Mouse (Mus musculus) cerebellum, adult 11 months (tissue): ENCODE measurements at regions not wholly inside any gene's neighbourhood (a gene's known extent, or its start where the extent isn't known, plus 50 kb on each side); places are given as distances from the start of the nearest gene placed in this dataset.

Source experiments
- DNase-seq: peaks from one replicate; pipeline ENCODE4 v3.0.0; 2022

DNA sequence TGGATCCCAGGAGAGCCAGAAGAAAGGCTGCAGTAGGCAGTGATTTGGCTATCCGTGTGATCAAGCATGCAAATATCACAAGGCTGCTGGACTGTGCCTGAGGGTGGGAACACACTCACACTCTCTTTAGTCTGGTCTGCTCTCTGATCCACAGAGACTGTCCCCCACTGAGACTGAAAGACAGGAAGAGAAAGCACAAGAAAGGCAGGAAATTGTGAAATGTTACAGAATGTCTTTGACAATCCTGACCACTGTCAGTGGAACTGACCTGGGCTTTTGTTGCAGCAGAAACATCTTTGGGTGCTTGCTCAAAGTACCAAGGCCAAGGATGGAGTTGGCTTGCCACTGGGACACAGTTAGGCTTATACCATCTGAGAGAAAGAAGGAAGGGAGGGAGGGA is 52.3 kb upstream of the Gpd2 start:
- no peak for DNase-seq

DNA sequence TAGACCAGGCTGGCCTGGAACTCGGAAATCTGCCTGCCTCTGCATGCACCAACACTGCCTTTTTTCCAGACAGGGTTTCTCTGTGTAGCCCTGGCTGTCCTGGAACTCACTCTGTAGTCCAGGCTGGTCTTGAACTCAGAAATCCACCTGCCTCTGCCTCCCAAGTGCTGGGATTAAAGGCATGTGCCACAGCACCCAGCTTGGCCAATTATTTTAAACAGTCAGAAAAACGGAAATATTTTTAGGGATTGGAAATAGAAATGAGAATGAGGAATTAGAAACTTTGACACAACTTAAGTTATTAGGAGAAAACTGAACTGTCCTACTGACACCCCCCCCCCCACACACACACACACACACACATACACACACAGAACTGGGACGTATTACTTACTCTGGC is 54.3 kb upstream of the Gpd2 start:
- DNase-seq: peak; percentile 7

DNA sequence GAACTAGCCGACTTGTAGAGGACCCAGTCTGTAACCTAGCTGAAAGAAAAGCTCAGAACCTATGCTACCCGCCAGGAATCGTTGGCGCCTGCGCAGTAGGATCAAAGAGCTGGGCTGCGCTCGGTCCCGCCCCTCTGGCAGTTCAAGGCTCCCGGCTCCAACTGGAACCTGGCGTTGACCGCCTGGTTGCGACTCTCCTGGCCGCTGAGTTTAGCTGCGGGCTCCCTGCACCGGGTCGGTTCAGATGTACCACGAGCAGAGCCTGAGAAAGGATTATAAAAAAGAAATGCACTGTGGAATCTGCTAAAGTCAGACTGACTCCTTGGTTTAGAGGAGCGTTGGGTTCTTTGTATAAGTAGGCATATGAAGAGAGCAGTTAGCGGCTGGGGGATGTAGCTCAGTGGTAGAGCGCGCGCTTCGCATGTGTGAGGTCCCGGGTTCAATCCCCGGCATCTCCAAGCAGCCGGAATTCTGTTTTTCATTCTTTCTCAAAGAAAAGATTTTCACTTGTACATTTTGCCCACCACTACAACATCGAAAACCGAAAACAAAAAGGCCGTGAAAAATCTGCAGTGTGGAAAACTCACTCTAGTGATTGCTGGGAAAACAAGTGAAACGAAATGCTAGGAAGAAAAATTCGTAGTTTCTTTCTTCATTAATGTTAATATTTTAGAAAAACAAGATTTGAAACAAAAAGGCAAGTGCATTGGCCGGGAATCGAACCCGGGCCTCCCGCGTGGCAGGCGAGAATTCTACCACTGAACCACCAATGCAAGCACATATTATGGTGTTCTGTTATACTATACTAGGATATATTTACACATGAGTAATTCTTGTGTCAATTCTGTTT is 55.5 kb upstream of the Gpd2 start:
- peak; percentile 98 for DNase-seq

DNA sequence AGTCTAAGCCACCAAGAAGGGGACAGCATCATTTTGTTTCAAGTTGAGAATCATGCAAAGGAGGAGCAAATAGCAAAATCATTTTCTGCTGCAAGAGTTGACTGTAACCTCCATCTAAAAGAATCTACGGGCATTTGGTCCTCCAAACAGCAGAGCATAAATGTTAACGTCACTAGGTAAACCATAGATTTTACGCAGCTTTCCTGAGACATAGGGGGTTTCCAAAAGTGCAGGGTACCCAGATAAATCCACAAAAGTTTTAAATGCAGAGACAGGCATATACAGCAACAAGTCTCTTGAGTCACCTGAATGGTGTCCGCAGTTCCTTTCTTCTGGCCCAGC is 56.1 kb upstream of the Gpd2 start:
- DNase-seq: no peak

DNA sequence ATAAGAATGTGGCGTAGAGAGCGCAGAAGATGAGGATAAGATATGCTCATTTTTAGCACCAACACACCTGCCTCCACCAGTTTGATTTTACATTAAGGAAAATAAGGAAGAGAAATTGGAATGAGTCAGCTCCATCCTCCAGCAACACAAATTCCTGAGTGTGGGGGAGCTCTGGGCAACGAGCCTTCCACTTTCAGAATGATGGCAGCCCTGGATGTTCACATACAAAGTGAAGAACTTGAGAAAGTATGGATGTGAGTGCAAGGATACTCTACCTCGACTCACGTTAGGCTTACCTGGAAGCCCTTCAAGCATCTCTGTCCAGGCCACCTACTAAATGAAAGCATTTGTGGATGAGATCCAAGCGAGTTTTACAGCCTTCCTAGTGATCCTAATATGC is 54.3 kb upstream of the Nr4a2 start:
- DNase-seq: no peak

DNA sequence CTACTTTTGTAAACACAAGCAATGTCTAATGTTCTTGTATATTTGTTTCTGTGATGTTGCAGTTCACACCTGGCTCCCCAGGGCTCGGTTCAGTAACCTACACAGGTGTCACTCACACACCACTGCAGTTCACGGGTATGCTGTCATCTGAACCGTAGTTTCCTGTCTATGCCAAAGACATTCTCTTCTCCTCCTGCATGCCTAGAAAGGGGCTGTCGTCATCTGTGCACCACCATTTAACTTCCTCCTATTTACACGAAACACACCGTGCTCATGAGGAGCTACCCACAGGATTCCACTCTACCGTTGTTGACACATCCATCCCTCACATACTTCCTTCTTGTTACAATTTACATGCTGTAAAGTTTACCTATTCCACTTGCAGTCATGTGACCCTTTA is 52.7 kb upstream of the Nr4a2 start:
- no peak for DNase-seq

DNA sequence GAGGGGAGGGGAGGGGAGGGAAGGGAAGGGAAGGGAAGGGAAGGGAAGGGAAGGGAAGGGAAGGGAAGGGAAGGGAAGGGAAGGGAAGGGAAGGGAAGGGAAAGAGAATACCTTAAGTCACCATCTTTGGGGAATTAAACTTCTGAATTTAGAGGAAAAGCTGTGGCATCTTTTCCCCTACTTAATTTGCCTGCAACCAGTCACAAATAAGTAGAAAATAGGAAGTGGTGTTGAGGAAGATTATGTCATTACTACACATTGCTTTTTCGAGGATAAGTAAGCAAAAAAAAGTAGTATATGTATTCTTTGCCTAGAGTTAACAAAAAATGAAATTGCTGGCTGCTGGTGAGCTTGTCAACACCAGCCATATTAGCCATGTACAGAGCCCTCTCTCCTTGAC is 51.4 kb upstream of the Nr4a2 start:
- no peak for DNase-seq
